Mouse (Mus musculus) embryo, embryonic 11 days (tissue): ENCODE results near the gene Dnttip1.
A peak's percentile ranks its signal among the peaks of the same experiment; 100 is the strongest.

Experiments
- DNase-seq: peaks from one replicate; pipeline ENCODE4 v3.0.0-alpha.2; 2015

Dnttip1 gene

DNA sequence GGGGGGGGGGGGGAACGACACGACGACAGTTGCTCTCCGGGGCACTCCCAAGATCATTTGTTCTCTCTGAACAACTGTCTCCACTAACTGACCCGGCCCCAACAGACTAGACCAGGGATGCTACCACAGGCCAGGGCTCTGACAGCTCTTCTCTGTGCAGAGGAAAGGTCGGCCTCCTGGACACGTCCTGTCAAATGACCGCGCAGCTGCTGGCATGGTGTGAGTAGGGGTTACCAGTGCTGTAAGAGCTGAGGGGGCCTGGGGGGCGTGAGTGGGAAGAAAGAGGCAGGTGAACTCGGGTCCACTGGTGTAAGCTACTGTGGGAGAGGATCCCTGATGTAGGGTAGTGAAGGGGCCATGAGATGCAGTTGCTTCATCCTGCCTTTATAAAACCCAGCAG lies 12.1 kb downstream of the Dnttip1 start:
- no peak for DNase-seq

DNA sequence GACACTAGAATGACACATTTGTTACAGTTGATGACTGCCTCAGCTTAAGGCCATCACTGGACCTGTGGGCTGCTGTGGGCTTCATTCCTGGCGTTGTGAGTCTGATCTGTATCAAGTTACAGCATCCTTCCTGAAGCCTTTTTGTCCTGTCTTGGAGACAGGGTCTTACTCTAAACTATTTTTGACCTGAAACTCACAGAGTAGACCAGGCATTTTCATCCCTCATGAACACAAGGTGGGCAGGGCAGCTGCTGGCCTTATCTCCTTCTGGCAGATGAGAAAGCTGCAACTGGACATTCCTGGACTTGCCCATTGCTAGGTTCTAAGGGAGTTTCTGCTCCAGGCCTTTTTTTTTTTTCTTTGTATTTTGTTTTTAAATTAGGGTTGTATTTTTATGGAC lies 12.9 kb downstream of the Dnttip1 start:
- DNase-seq: no peak

DNA sequence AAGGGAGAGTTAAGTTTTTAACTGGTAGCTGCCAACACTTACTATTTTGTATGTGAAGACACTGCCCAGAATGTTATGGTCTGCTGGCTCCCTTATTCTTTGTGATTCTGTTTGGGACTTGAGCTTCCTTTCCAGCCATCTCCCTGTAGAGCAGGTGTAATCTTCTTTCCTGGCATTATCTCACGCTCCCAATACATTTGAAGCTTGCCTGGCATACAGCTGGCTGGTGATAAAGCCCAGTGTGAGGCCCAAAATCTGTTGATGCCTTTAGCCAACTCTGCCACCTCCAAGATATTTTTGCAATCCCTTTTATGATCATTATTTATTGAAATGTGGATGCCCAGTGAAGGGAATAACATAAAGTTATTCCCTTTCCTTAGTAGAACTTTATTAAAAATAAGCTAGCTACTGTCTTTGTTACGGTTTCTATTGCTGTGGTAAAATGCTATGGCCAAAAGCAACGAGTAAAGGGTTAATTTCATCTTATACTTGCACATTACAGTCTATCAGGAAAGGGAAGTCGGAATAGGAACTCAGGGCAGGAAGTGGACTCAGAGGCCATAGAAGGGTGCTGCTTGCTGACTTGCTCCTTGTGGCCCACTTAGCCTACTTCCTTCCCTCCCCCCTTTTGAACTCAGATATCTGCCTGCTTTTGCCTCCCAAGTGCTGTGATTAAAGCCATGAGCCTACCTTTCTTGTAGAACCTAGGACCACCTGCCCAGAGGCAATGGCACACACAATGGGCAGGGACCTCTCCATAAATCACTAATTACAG lies 14.5 kb downstream of the Dnttip1 start:
- DNase-seq: no peak

DNA sequence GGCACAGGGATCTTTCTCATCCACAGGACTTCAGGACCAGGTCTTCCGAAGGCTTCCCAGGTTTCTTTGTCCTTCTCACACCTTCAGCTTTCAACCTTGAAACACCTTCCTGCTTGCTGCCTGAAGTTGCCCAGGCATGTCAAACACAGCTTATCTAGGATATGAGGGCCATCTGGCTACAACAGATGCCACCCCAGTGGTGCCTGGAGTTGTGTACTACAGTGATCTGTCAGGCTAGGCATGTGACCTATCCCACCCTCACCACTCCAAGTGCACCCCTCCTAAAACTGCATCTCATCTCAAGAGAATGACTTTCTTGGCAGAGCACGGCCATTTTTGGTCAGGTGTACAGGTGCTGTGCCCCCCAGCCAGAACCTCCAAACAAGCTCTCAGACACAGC lies 15.7 kb downstream of the Dnttip1 start:
- no peak for DNase-seq

DNA sequence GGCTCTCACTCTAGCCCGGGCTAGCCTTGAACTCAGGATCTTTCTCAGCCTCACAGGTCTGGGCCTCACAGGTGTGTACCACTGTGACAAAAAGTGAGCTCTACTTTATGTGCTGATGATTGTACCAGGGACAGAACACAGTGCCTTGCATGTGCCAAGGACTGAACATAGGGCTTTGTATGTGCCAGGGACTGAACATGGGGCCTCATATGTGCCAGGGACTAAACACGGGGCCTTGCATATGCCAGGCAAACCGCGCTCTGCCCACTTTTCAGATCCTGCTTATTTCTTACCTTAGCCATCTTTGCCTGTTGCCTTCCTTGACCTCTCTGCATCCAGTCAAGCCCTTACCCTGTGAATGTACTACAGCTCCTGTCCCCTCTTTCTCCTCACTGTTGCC lies 16.2 kb downstream of the Dnttip1 start:
- DNase-seq: no peak

DNA sequence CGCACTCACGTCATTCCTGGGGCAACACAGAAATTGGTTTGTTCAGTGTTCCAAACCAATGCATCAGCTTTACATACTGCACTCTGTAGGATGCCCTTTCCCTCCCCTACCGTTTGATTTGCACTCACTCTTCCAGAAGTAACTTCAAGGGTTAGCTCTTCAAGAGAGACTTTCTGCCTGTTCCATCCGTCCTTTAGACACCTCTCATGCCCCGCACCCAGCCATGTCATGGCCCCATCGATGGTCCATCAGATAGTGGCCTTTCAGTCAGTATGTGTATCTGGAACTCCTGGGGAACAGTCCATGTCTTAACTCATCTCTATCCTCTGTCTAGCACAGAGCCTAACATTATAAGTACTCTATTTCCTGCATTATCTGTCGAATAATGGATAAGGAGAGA lies 16.8 kb downstream of the Dnttip1 start:
- no peak for DNase-seq

DNA sequence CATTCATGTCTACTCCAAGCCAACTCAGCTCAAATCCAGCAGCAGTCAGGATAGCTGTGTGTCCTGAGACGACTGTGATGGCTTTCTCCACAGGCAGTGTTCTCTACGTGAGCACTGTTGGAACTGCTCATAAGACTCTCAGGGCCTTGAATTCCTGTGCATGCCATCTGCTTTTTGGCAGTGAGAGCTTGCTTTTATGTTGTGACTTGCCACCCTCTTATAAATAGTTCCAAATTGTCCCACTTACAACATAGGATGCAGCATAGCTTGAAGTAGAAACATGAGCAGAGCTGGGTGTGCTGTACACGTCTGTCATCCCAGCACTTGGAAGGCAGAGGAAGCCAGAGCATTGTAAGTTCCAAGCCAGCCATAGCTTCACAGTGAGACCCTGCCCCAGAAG lies 20.1 kb downstream of the Dnttip1 start:
- no peak for DNase-seq

DNA sequence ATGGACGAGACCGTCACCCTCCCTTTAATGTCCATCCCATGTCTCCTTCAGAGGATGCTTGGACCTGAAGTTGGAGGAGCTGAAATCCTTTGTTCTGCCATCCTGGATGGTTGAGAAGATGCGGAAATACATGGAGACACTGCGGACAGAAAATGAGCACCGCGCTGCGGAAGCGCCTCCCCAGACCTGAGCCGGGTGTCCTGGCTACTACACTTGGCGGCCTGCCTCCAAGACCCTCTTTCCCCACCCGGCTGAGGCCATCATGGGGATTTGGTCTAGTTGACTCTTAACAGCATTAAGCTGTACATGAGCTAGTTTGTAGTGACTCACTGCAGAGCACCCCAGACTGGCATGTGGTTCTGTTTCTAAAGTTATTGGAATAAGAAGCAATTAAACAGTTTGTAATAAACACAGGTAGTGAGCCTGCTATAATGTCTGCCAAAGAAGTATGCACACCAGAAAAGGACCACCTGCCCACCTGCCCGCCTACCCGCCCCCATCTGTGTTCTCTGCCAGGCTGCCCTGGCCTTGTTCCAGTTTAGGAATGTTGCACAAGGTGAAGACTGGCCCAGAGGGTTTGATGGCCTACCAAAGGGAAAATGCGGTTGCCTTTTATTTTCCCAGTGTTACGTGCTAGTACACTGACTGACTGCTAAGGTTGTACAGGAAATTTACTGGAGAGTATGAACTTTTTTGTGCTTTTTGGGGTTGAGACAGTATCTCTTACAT lies 22.2 kb downstream of the Dnttip1 start:
- no peak for DNase-seq

DNA sequence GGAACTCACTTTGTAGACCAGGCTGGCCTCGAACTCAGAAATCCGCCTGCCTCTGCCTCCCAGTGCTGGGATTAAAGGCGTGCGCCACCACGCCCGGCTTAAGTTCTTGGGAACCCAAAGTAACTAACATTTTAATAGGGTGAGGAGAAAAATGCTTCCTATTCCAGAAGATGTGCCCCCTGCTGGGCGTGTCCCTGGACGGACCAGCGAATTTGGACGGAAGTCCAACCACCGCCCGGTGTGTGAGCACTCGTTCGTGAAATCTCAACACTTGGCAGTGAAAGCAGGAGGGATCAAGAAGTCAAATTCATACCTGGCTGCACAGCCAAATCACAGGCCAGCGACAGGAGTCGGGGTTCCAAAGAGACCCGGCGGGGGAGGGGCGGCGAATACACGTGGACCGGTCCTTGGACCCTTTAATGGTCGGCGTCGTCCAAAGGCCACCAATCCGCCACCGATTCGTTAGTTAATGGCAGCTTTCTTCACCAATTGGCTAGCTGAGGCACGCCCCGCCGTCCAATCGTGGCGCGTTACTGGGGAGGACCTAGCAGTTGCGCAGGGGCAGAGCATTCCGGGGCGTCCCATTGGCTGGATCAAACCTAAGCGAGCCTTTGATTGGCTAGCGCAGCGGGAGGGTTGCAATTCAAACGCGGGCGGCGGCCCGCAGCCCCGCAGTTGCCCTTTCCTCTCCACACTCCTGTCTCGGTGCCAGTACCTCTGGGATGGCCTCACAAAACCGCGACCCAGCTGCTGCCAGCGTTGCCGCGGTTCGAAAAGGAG lies 23.7 kb downstream of the Dnttip1 start, which contains the start of gene Ube2c:
Gene Ube2c (plus strand): TSS at position 641 of the 780 bp plus-strand sequence.
- DNase-seq: peak; percentile 99

DNA sequence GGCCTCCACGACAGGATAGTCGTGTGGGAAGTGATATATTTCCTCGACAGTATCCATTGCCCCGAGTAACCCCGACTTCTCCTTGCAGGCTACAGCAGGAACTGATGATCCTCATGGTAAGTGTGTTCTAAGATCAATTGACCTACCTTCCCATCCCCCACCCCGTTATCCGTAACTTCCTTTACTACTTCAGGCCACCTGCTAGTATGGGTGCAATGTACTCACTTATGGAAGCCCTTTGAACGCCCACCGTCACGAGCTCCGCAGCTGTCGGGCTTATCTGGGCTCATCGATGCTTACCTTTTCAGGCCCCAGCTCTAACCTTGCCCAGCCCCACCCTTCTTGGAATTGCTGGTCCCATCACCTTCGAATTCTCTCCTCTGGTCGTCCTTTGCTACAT lies 24.5 kb downstream of the Dnttip1 start:
- DNase-seq: no peak

DNA sequence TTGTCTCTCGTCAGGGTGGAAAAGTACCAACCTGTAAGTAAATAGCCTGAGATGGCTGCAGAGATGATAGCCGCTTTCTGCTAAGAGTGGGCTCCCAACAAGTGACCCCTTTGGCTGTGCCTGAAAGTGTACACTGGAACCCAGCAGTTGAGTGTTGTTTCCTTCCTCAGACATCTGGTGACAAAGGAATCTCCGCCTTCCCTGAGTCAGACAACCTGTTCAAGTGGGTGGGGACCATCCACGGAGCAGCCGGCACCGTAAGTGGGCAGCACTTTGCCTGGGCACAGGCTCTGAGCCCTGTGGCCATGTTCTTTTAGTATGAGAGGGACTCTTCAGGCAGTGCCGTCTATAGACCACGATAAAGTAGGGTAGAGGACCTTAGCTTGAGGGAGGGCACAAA lies 25.3 kb downstream of the Dnttip1 start:
- no peak for DNase-seq

DNA sequence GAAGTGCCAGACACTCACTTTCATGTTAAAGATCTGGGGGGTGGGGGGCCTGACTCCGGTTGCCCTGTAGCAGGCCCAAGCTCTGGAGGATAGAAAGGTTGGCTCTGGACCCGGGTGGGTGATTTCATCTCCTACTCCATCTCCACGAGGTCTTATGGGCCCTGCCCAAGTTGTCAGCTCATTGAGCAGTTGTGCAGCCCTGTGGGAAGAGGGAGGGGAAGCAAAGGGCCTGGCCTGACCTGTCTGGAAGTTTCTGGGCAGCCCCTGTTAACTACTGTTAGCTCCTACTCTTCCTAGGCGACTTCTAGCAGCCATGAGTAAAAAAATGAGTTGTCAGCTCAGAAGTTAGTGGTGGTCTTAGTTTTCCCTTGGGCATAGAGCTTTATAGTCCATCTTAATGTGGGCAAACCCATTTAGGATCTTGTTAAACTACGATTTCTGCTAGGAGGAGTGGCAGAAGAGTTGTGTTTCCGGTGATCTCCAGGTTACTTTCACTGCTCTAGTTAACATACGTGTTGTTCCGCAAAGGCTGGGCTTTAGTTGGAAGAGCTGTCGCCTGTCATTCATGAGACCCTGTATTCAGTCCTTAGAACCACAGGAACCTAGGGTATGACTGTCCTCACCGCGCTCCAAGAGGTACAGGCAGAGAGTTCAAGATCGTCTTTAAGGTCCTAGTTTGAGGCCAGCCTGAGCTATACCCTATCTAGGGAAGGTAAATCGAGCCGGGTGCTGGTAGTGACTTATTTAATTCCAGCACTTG lies 27.6 kb downstream of the Dnttip1 start:
- DNase-seq: no peak

DNA sequence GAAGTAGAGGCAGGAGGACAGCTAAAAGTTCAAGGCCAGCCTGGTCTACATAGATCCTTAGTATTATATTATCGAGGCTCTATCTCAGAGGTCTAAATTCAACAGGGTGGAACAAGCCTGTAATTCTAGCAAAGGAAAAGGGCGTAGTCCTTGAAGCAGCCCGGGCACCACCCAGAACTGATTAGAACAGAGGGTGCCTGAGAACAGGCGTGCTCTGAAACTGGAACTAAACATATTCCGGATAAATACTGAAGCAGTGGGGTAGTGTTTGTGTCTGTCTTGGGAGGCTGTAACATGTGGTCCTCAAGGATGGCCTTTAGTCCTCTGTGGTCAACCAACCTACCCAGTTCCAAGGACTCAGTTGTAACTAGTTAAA lies 28.2 kb downstream of the Dnttip1 start:
- no peak for DNase-seq

DNA sequence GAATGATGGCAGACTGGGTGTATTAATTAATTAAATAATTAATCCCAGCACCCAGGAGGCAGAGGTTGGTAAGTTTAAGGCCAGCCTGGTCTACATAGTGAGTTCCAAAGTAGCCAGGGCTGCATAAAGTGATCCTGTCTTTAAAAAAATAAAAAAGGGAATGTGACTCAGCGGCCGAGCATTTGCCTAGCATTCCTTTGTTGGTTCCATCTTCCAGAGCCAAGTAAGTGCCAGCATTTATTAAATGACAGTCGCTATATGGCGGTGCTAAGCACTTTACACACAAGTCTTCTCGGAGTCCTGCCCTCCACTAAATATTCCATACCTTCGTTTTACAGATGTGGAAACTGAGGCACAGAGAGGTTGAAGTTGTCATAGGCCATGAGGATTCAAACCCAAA lies 30.3 kb downstream of the Dnttip1 start:
- DNase-seq: no peak

DNA sequence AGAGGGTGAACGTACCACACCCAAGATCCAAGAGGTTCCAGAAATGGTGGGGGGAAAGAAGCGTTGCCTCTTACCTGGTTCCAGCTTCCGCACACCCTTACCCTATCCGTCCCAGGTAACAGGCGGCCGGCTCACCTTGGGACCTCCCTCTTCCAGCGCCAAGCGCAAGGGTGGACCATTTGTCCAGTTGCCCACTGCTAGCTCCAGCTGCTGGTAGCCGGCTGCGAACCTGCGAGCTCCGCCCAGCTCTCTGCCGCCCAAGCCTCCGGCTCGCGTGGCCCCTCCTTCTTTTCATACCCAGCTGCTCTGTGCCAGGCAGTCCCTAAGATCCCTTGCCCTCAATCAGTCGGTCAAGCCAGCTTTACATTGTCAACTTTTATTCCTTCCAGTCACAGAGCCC lies 31.0 kb downstream of the Dnttip1 start:
- no peak for DNase-seq

DNA sequence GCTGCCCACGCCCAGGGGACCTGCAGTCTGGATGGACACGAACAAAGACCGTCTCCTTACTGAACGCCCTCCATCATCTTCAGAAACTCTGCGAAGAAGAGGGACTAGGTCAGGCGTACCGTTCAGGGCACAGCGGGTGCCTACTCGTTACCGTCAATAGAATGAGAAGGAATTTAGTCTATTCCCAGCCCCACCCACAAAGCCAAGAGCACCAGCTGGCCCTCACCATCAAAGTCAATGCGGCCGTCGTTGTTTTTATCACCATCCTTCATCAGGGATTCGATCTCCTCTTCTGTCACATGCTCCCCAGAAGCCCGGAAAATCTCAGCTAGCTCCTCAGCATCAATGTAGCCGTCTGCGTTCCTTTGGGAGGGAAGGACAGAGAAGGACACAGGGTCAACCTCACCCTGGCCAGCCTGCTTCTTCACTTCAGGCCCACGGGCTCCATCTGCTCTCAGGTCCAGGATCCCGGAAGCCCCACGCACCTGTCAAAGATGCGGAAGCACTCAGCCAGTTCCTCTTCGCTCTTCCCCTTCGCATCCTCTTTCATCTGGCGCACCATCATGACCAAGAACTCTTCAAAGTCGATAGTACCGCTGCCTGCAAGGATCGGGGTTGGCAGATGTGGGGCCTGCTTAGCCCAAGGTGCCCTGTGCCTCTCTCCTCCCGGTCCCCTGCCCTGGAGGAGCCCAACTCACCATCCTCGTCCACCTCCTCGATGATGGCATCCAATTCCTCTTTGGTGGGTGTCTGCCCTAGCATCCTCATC lies 31.6 kb downstream of the Dnttip1 start:
- no peak for DNase-seq

DNA sequence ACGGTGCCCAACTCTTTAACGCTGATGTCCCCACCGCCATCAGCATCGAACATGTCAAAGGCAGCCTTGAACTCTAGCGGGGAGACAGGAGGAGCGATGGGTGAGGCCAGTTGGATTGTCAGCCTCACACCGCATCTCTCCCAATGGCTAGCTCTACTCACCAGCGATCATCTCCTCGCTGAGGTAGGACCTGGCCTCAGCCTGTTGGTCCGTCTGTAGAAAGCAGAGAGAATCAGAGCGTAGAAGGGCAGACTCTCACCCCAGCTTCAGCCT lies 32.2 kb downstream of the Dnttip1 start:
- DNase-seq: no peak

DNA sequence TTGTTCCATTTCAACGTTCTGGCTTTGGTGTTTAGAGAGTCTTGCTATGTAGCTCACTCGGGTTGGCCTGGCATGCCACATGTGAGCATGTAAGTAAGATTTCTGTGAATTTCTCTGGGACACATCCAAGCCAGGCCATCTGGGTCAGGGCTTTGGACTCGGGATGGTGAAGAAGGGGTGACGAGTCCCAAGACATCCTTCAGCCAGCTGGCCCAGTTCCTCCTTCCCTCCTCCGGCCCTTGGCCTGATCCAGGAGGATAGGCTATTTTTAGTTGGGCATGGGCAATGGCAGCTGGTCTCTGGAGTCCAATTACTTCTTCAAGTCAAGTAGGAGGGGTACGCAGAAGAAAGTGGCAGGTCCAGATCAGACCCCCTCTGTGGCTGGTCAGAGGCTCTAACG lies 33.0 kb downstream of the Dnttip1 start:
- DNase-seq: no peak

DNA sequence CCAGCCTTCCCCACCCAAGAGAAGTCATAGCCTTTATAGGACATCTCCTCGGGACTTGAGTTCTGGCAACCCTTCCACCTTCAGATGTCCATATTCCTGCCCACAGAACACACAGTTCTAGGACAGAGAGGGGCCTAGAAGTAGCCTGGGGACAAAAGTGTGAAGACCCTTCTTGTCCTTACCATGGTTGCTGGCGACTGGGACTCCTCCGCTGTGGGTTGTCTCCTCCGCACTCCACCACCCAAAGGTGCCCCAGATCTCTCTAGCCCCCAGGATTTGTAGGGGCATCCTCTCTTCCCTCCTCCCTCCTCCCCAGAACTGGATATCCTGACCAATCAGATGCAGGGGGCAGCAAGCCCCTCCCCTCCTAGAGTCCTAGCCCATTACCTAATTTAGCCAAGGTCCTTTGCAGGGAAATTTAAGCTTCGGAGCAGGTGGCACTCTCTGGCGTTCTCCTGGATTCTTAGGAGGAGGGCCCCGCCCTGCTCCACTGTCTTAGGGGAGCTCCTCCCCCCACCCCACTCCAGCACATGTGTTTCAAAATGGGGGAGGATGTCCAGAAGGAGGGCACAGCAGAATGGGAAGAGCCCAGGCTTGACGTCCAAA lies 33.8 kb downstream of the Dnttip1 start, which contains the start of gene Tnnc2:
Gene Tnnc2 (minus strand): TSS at position 487 of the 606 bp plus-strand sequence.
- no peak for DNase-seq

DNA sequence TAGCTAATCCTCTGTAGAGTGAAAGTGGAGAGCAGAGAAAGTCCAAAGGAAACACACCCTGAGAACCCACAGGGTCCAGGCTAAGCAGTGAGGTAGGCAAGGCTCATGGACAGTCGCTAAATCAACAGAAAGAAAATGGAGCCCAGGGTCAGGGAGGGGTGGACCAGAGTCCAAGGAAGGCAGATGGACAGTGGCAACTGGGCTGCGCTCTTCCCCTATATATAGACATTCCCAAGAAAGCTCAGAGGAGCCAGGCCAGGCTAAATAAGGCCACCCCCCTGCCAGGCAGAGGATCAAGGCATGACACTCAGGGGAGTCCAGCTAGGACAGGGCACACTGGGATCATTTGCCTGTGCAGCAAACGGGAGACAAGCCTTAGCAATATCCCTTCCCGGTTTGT lies 36.1 kb downstream of the Dnttip1 start:
- DNase-seq: no peak

DNA sequence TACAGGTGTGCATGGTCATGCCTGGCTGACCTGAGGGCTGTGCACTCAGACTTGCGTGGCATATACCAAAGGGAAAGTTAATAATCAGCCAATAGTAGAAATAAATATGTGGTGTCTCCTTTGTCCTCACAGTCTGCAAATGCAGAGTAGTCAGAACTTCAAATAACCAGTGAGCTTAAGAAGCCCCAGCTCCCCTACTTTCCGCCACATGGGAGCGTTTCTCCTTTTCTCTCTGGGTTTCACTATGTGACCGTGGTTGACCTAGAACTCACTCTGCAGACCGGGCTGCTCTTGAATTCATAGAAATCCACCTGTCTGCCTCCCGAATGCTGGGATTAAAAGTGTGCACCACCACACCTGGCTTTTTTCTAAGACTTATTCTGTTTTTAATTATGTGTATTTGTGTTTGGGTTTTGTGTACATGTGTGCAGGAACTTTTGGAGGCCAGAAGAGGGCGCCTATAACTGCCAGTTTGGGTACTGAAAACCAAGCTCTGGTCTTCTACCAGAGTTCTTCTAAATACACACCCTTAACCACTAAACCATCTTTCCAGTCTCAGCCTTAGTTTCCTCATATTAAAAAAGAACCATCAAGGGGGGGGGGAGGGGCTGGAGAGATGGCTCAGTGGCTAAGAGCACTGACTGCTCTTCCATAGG lies 38.3 kb downstream of the Dnttip1 start:
- DNase-seq: no peak
